Mouse (Mus musculus): ENCODE results near the gene Abca13.

- TF ChIP-seq POLR2A (IDR thresholded peaks at IDR 0.05; ENCODE audit: low read depth, low read length) (no peak), CTCF (IDR thresholded peaks at IDR 0.05; ENCODE audit: extremely low read depth, insufficient read length, insufficient replicate concordance, low read depth, low read length) (no peak)
These were observed 428.2 kb downstream of the Abca13 start for GRCm38 (mm10) chr11:9619986-9620385.
